Mouse (Mus musculus) CH12.LX (cell line): ENCODE measurements around the gene Klhl5. TPM values are rescaled to one million over a fixed set of nuclear protein-coding genes. Genes with fewer than 3 reads are reported as not detected.

Source experiments
- DNase-seq: peaks from one replicate; pipeline ENCODE4 v3.0.0-alpha.2; 2013; ENCODE audit errors: extremely low read depth
- H3K27ac ChIP-seq: 2 replicates; pipeline ENCODE4 v1.5.1; 2012; ENCODE audit warnings: low read depth, mild to moderate bottlenecking, control low read depth, moderate library complexity; ENCODE audit not compliant: insufficient read depth
- H3K27me3 ChIP-seq: replicated peaks from 2 replicates; pipeline ENCODE3; 2012; ENCODE audit warnings: inconsistent platforms
- H3K36me3 ChIP-seq, 2 experiments: replicated peaks in 1 of 2; 2 replicates each; pipeline versions ENCODE3 to v1.6.1; 2012; ENCODE audit warnings: inconsistent platforms in 1 of 2, low read length in 1 of 2, mild to moderate bottlenecking in 1 of 2, mixed read lengths in 1 of 2, moderate library complexity in 1 of 2; ENCODE audit not compliant: control insufficient read depth in 1 of 2, insufficient read depth in 1 of 2
- H3K4me1 ChIP-seq, 2 experiments: 2 replicates each; pipeline ENCODE4 v1.6.1; 2012; ENCODE audit warnings: inconsistent platforms in 1 of 2, moderate library complexity in 1 of 2; ENCODE audit not compliant: insufficient read depth in 2 of 2, control insufficient read depth in 1 of 2
- H3K4me2 ChIP-seq: 2 replicates; pipeline ENCODE4 v1.6.1; 2012; ENCODE audit warnings: low read depth, mild to moderate bottlenecking, control low read depth; ENCODE audit not compliant: poor library complexity, insufficient read depth, severe bottlenecking
- H3K4me3 ChIP-seq, 3 experiments: fragments of 150-350 bp in 1 of 3; sonication (generic) in 1 of 3; replicated peaks in 1 of 3; 2 replicates each; pipeline versions ENCODE3 to v1.5.1; 2011 to 2012; ENCODE audit warnings: low read depth in 2 of 3, low read length in 2 of 3, mild to moderate bottlenecking in 2 of 3, moderate library complexity in 2 of 3, control low read depth in 1 of 3, improper control_type of control experiment in 1 of 3, inconsistent platforms in 1 of 3, mixed read lengths in 1 of 3; ENCODE audit not compliant: poor library complexity in 1 of 3
- H3K79me2 ChIP-seq: replicated peaks from 2 replicates; pipeline ENCODE4 v1.6.1; 2012; ENCODE audit warnings: mild to moderate bottlenecking, moderate library complexity; ENCODE audit not compliant: control insufficient read depth, poor library complexity, insufficient read depth, severe bottlenecking; ENCODE audit errors: extremely low read depth
- H3K9ac ChIP-seq: 2 replicates; pipeline ENCODE4 v1.6.1; 2012; ENCODE audit warnings: low read depth, mild to moderate bottlenecking, control low read depth, moderate library complexity; ENCODE audit not compliant: insufficient read depth
- H3K9me3 ChIP-seq: replicated peaks from 2 replicates; pipeline ENCODE3; 2012; ENCODE audit warnings: low read length, inconsistent platforms, mixed read lengths
- HCFC1 ChIP-seq: IDR thresholded peaks from 2 replicates; pipeline ENCODE4 v1.6.1; 2012; ENCODE audit warnings: low read depth, mild to moderate bottlenecking, inconsistent platforms, low read length, improper control_type of control experiment
- IRF4 ChIP-seq: IDR thresholded peaks from 2 replicates; pipeline ENCODE4 v1.6.1; 2014; ENCODE audit warnings: low read depth, mild to moderate bottlenecking, inconsistent platforms, low read length, improper control_type of control experiment
- KAT2A ChIP-seq: IDR thresholded peaks from 2 replicates; pipeline ENCODE4 v1.6.1; 2012; ENCODE audit warnings: low read length, improper control_type of control experiment, inconsistent platforms; ENCODE audit not compliant: insufficient replicate concordance
- MAX ChIP-seq: IDR thresholded peaks from 2 replicates; pipeline ENCODE4 v1.6.1; 2011; ENCODE audit warnings: low read length, improper control_type of control experiment
- MEF2A ChIP-seq: IDR thresholded peaks from 2 replicates; pipeline ENCODE4 v1.6.1; 2014; ENCODE audit warnings: low read depth, mild to moderate bottlenecking, inconsistent platforms, low read length, improper control_type of control experiment, borderline replicate concordance
- MXI1 ChIP-seq: IDR thresholded peaks from 2 replicates; pipeline ENCODE4 v1.6.1; 2011; ENCODE audit warnings: mild to moderate bottlenecking, low read depth, low read length, improper control_type of control experiment
- NELFE ChIP-seq: IDR thresholded peaks from 2 replicates; pipeline ENCODE4 v1.6.1; 2011; ENCODE audit warnings: low read depth, low read length, improper control_type of control experiment
- POLR2AphosphoS2 ChIP-seq: IDR thresholded peaks from 2 replicates; pipeline ENCODE4 v1.6.1; 2011; ENCODE audit warnings: low read depth, low read length, improper control_type of control experiment
- RAD21 ChIP-seq: IDR thresholded peaks from 2 replicates; pipeline ENCODE4 v1.6.1; 2011; ENCODE audit warnings: low read depth, mild to moderate bottlenecking, low read length, improper control_type of control experiment, moderate library complexity
- RCOR1 ChIP-seq: conservative IDR thresholded peaks from 2 replicates; pipeline ENCODE4 v1.6.1; 2012; ENCODE audit warnings: low read depth, mild to moderate bottlenecking, inconsistent platforms, low read length, improper control_type of control experiment
- SIN3A ChIP-seq: IDR thresholded peaks from 2 replicates; pipeline ENCODE4 v1.6.1; 2012; ENCODE audit warnings: low read length, improper control_type of control experiment, inconsistent platforms
- TCF12 ChIP-seq: IDR thresholded peaks from 2 replicates; pipeline ENCODE4 v1.6.1; 2014; ENCODE audit warnings: low read depth, mild to moderate bottlenecking, inconsistent platforms, low read length, improper control_type of control experiment
- ZC3H11A ChIP-seq: IDR thresholded peaks from 2 replicates; pipeline ENCODE4 v1.6.1; 2012; ENCODE audit warnings: low read depth, mild to moderate bottlenecking, inconsistent platforms, low read length, improper control_type of control experiment
- ZMIZ1 ChIP-seq: IDR thresholded peaks from 2 replicates; pipeline ENCODE4 v1.6.1; 2012; ENCODE audit warnings: low read depth, mild to moderate bottlenecking, inconsistent platforms, low read length, improper control_type of control experiment
- ZNF384 ChIP-seq: IDR thresholded peaks from 2 replicates; pipeline ENCODE4 v1.6.1; 2012; ENCODE audit warnings: low read depth, low read length, improper control_type of control experiment, inconsistent platforms
- dilution Hi-C: fragments of 300-500 bp; cut with MboI; formaldehyde crosslinking; loops from 2 replicates; pipeline ENCODE4 v1.14.3; 2020; ENCODE audit warnings: low sequenced_read_pairs; ENCODE audit not compliant: extremely low pct_unique_long_range_greater_than_20kb, extremely low pct_ligation_motif_present
- in situ Hi-C: fragments of 300-500 bp; cut with MboI; formaldehyde crosslinking; loops from 3 replicates; pipeline ENCODE4 v1.14.3; 2019; ENCODE audit warnings: low sequenced_read_pairs, low pct_ligation_motif_present, low pct_unique_long_range_greater_than_20kb, mixed read lengths
- polyA plus RNA-seq: library from polyadenylated mRNA; unstranded; fragments of >175 nt; gene quantifications from 2 replicates; pipeline ENCODE4 v1.2.1, GENCODE M21; 2012; ENCODE audit warnings: low read depth; ENCODE audit not compliant: insufficient read length
- total RNA-seq, 2 experiments: library from RNA; depleted of rRNA; stranded (reverse); fragments of 300-350 nt in 1 of 2; fragments of >200 nt in 1 of 2; gene quantifications; 2 replicates each; pipeline ENCODE4 v1.2.3; 2012 to 2014

Klhl5 gene
- total and polyA plus RNA-seq, 3 experiments, result 20.6 to 31.7 (median 23.2) TPM

- TF ChIP-seq KAT2A (no peak), TCF12 (no peak), RCOR1 (no peak), POLR2AphosphoS2 (no peak), ZMIZ1 (no peak), ZNF384 (no peak), IRF4 (no peak), MEF2A (no peak), MAX (no peak), ZC3H11A (no peak)
- no peaks in the 10 kb centered on the region for H3K27me3 ChIP-seq
- DNase-seq, result no peak
- H3K27ac ChIP-seq, result no peak overlapping the region
- dilution Hi-C loops (no loop called here), in situ Hi-C loops (no loop called here)
- H3K4me2 ChIP-seq, result no peak overlapping the region
- H3K79me2 ChIP-seq, result no peaks in the 10 kb centered on the region
- H3K4me1 ChIP-seq, result no peaks in the 10 kb centered on the region
- H3K36me3 ChIP-seq, result no peaks in the 10 kb centered on the region
- H3K4me3 ChIP-seq, result no peak overlapping the region
- H3K9me3 ChIP-seq, result no peaks in the 10 kb centered on the region
- no peak overlapping the region for H3K9ac ChIP-seq
These were observed 73.9 kb downstream of the Klhl5 start for GRCm38 (mm10) chr5:65181160-65181793.

- H3K4me2 ChIP-seq, result no peak overlapping the region
- no peak overlapping the region for H3K4me3 ChIP-seq
- in situ Hi-C loops, result no loop called here
- H3K4me1 ChIP-seq, result no peaks in the 10 kb centered on the region
- no peaks in the 10 kb centered on the region for H3K79me2 ChIP-seq
- dilution Hi-C loops, result no loop called here
- H3K27ac ChIP-seq, result no peak overlapping the region
- H3K9ac ChIP-seq, result no peak overlapping the region
- no peaks in the 10 kb centered on the region for H3K27me3 ChIP-seq
- TF ChIP-seq RAD21 (no peak), RCOR1 (no peak), MXI1 (no peak), POLR2AphosphoS2 (no peak)
- H3K9me3 ChIP-seq, result no peaks in the 10 kb centered on the region
- DNase-seq, result no peak
- H3K36me3 ChIP-seq, result no peaks in the 10 kb centered on the region
These were observed 74.4 kb downstream of the Klhl5 start for GRCm38 (mm10) chr5:65181794-65182169.

GRCm38 (mm10) chr5:65182268-65182667, 74.9 kb downstream of the Klhl5 start:
- no peaks in the 10 kb centered on the region for H3K27me3 ChIP-seq
- dilution Hi-C loops, result no loop called here
- H3K9ac ChIP-seq, result no peak overlapping the region
- TF ChIP-seq HCFC1 (no peak), SIN3A (no peak), ZMIZ1 (no peak), NELFE (no peak)
- TF ChIP-seq, all 38 proteins: peak for 0
- Histone ChIP-seq H3K27ac (no peak overlapping the region), H3K4me1 (no peaks in the 10 kb centered on the region), H3K4me2 (no peak overlapping the region), H3K4me3 (no peak overlapping the region), H3K9me3 (no peaks in the 10 kb centered on the region), H3K36me3 (no peaks in the 10 kb centered on the region), H3K79me2 (no peaks in the 10 kb centered on the region)
- in situ Hi-C loops, result no loop called here
- no peak for DNase-seq
